ENCODE assay signal across 8 mouse cellular contexts in genomic region chr8:70821399-70821962, GRCm38 (mm10). TPM values are rescaled to one million over a fixed set of nuclear protein-coding genes. Genes with fewer than 3 reads are reported as not detected.
DNase-seq lines count a peak whose midpoint lies in the region; ATAC-seq lines count a peak whose summit lies in the region.

No protein-coding gene starts in this region.

- H3K36me3 ChIP-seq in forebrain, embryonic 15.5 days = no peaks in the 10 kb centered on the region
- no peaks in the 10 kb centered on the region for H3K36me3 ChIP-seq in intestine, embryonic 14.5 days (ENCODE audit: control insufficient read depth, insufficient read depth, low read length)
- H3K36me3 ChIP-seq in liver, embryonic 16.5 days (ENCODE audit: control insufficient read depth, insufficient read depth) = no peaks in the 10 kb centered on the region
- no peaks in the 10 kb centered on the region for H3K36me3 ChIP-seq in neural tube, embryonic 15.5 days

- H3K4me2 ChIP-seq in forebrain, embryonic 15.5 days (replicated peaks) = no peak overlapping the region
- H3K4me2 ChIP-seq in intestine, embryonic 14.5 days (ENCODE audit: low read length) = no peak overlapping the region
- H3K4me2 ChIP-seq in liver, embryonic 16.5 days (ENCODE audit: low read depth, low read length) = no peak overlapping the region
- no peak overlapping the region for H3K4me2 ChIP-seq in neural tube, embryonic 15.5 days

- no peak overlapping the region for H3K9ac ChIP-seq in forebrain, embryonic 15.5 days (replicated peaks)
- no peak overlapping the region for H3K9ac ChIP-seq in intestine, embryonic 14.5 days (ENCODE audit: low read length)
- 0 out of 2 replicates have a peak overlapping the region, but pooled peaks have one; percentile 3 for H3K9ac ChIP-seq in liver, embryonic 16.5 days (ENCODE audit: low read depth, low read length)
- H3K9ac ChIP-seq in neural tube, embryonic 15.5 days (replicated peaks) = no peak overlapping the region

- H3K27me3 ChIP-seq in forebrain, embryonic 15.5 days = 0 out of 2 replicates have a peak, but pooled peaks cover 2% of the 10 kb centered on the region
- H3K27me3 ChIP-seq in intestine, embryonic 14.5 days (replicated peaks; ENCODE audit: control insufficient read depth, insufficient read depth, low read length) = peaks cover 18% of the 10 kb centered on the region; the same call in 1 of the 2 replicates
- peaks cover 8% of the 10 kb centered on the region for H3K27me3 ChIP-seq in liver, embryonic 16.5 days (ENCODE audit: control insufficient read depth, insufficient read depth, low read depth, low read length)
- H3K27me3 ChIP-seq in neural tube, embryonic 15.5 days (replicated peaks) = peaks cover 35% of the 10 kb centered on the region

- H3K4me3 ChIP-seq in forebrain, embryonic 15.5 days = no peak overlapping the region
- H3K4me3 ChIP-seq in intestine, embryonic 14.5 days (ENCODE audit: low read depth, low read length) = no peak overlapping the region
- no peak overlapping the region for H3K4me3 ChIP-seq in liver, embryonic 16.5 days (ENCODE audit: low read depth, low read length)
- H3K4me3 ChIP-seq in neural tube, embryonic 15.5 days (replicated peaks) = no peak overlapping the region

- peak; percentile 60 to 67 for DNase-seq in right cerebral cortex, adult 2 months (ENCODE audit: low spot score in 2 of 2)
- DNase-seq in right cerebral cortex, postnatal 36 days (ENCODE audit: low spot score in 2 of 2) = no peak
- peak; percentile 65 for DNase-seq in brain, adult 2 months (ENCODE audit: low read depth, low spot score)
- DNase-seq in intestine, embryonic 14.5 days (ENCODE audit: low spot score) = peak; percentile 85
- DNase-seq in urinary bladder, postnatal 25 days (ENCODE audit: low spot score) = peak; percentile 70

- 17% methylated on average over 30 of the region's 30 CpGs for WGBS in forebrain, embryonic 15.5 days
- 17% methylated on average over 30 of the region's 30 CpGs for WGBS in intestine, embryonic 14.5 days
- WGBS in liver, embryonic 16.5 days (ENCODE audit: insufficient replicate concordance) = 13% methylated on average over 30 of the region's 30 CpGs
- 16% methylated on average over 30 of the region's 30 CpGs for WGBS in neural tube, embryonic 15.5 days

- H3K9me3 ChIP-seq in forebrain, embryonic 15.5 days = no peaks in the 10 kb centered on the region
- H3K9me3 ChIP-seq in intestine, embryonic 14.5 days (ENCODE audit: control insufficient read depth, low read length) = no peaks in the 10 kb centered on the region
- no peaks in the 10 kb centered on the region for H3K9me3 ChIP-seq in liver, embryonic 16.5 days (replicated peaks; ENCODE audit: control insufficient read depth, low read length)
- H3K9me3 ChIP-seq in neural tube, embryonic 15.5 days (replicated peaks) = no peaks in the 10 kb centered on the region

- H3K4me1 ChIP-seq in forebrain, embryonic 15.5 days = peaks cover 4% of the 10 kb centered on the region; the same call in 1 of the 2 replicates
- H3K4me1 ChIP-seq in intestine, embryonic 14.5 days (replicated peaks; ENCODE audit: control insufficient read depth, insufficient read depth, low read length) = 0 out of 2 replicates have a peak, but pooled peaks cover 4% of the 10 kb centered on the region
- peaks cover 24% of the 10 kb centered on the region for H3K4me1 ChIP-seq in liver, embryonic 16.5 days (ENCODE audit: control insufficient read depth, low read depth, low read length)
- H3K4me1 ChIP-seq in neural tube, embryonic 15.5 days = peaks cover 7% of the 10 kb centered on the region

- no peak overlapping the region for H3K27ac ChIP-seq in forebrain, embryonic 15.5 days (replicated peaks)
- H3K27ac ChIP-seq in intestine, embryonic 14.5 days (ENCODE audit: low read depth) = no peak overlapping the region
- no peak overlapping the region for H3K27ac ChIP-seq in liver, embryonic 16.5 days (ENCODE audit: low read length)
- H3K27ac ChIP-seq in neural tube, embryonic 15.5 days (replicated peaks) = no peak overlapping the region

- peak; percentile 32; the same call in 1 of the 2 replicates for ATAC-seq in forebrain, embryonic 15.5 days (replicated peaks)
- peak; percentile 10; the same call in 1 of the 2 replicates for ATAC-seq in intestine, embryonic 14.5 days (replicated peaks; ENCODE audit: low FRiP score, low TSS enrichment, low read depth)
- ATAC-seq in liver, embryonic 16.5 days (ENCODE audit: low read depth) = peak; percentile 40
- 0 out of 2 replicates have a peak, but pooled peaks have one; percentile 28 for ATAC-seq in neural tube, embryonic 15.5 days (ENCODE audit: low FRiP score)

RNA-seq across cellular contexts. Expression of gene Il12rb1, which starts 13.2 kb away (rescaled TPM):
- 0.08 and 0.18 TPM in 2 replicates for polyA plus RNA-seq in forebrain, embryonic 15.5 days (2015; fragmentation: Nextera tagmentation; extraction: Ambion mirVana)
- 0.24 and 0.35 TPM in 2 replicates for polyA plus RNA-seq in intestine, embryonic 14.5 days (2014; fragmentation: Nextera tagmentation; extraction: Ambion mirVana)
- polyA plus RNA-seq in liver, embryonic 16.5 days (2015; fragmentation: Nextera tagmentation; extraction: Ambion mirVana) = 0.06 and 0.35 TPM in 2 replicates
- polyA plus RNA-seq in neural tube, embryonic 15.5 days (2015; fragmentation: Nextera tagmentation; extraction: Ambion mirVana) = 0.14 and 1.4 TPM in 2 replicates

RNA-seq across cellular contexts. Expression of gene Mast3, which starts 16.6 kb away (rescaled TPM):
- polyA plus RNA-seq in forebrain, embryonic 15.5 days (2015; fragmentation: Nextera tagmentation; extraction: Ambion mirVana) = 24.6 and 25.0 TPM in 2 replicates
- polyA plus RNA-seq in intestine, embryonic 14.5 days (2014; fragmentation: Nextera tagmentation; extraction: Ambion mirVana) = 13.1 and 16.7 TPM in 2 replicates
- 7.5 and 9.0 TPM in 2 replicates for polyA plus RNA-seq in liver, embryonic 16.5 days (2015; fragmentation: Nextera tagmentation; extraction: Ambion mirVana)
- 18.9 and 21.0 TPM in 2 replicates for polyA plus RNA-seq in neural tube, embryonic 15.5 days (2015; fragmentation: Nextera tagmentation; extraction: Ambion mirVana)

RNA-seq across cellular contexts. Expression of gene Arrdc2, which starts 18.0 kb away (rescaled TPM):
- 9.0 and 9.6 TPM in 2 replicates for polyA plus RNA-seq in forebrain, embryonic 15.5 days (2015; fragmentation: Nextera tagmentation; extraction: Ambion mirVana)
- 7.3 and 7.9 TPM in 2 replicates for polyA plus RNA-seq in intestine, embryonic 14.5 days (2014; fragmentation: Nextera tagmentation; extraction: Ambion mirVana)
- 11.6 and 13.5 TPM in 2 replicates for polyA plus RNA-seq in liver, embryonic 16.5 days (2015; fragmentation: Nextera tagmentation; extraction: Ambion mirVana)
- polyA plus RNA-seq in neural tube, embryonic 15.5 days (2015; fragmentation: Nextera tagmentation; extraction: Ambion mirVana) = 7.8 and 8.5 TPM in 2 replicates

RNA-seq across cellular contexts. Expression of gene Kcnn1, which starts 41.6 kb away (rescaled TPM):
- polyA plus RNA-seq in forebrain, embryonic 15.5 days (2015; fragmentation: Nextera tagmentation; extraction: Ambion mirVana) = 12.4 and 14.3 TPM in 2 replicates
- 1.6 and 2.1 TPM in 2 replicates for polyA plus RNA-seq in intestine, embryonic 14.5 days (2014; fragmentation: Nextera tagmentation; extraction: Ambion mirVana)
- 0.20 and 0.46 TPM in 2 replicates for polyA plus RNA-seq in liver, embryonic 16.5 days (2015; fragmentation: Nextera tagmentation; extraction: Ambion mirVana)
- 17.6 and 18.6 TPM in 2 replicates for polyA plus RNA-seq in neural tube, embryonic 15.5 days (2015; fragmentation: Nextera tagmentation; extraction: Ambion mirVana)

RNA-seq across cellular contexts. Expression of gene Pik3r2, which starts 45.0 kb away (rescaled TPM):
- 126 and 127 TPM in 2 replicates for polyA plus RNA-seq in forebrain, embryonic 15.5 days (2015; fragmentation: Nextera tagmentation; extraction: Ambion mirVana)
- 40.7 and 47.3 TPM in 2 replicates for polyA plus RNA-seq in intestine, embryonic 14.5 days (2014; fragmentation: Nextera tagmentation; extraction: Ambion mirVana)
- polyA plus RNA-seq in liver, embryonic 16.5 days (2015; fragmentation: Nextera tagmentation; extraction: Ambion mirVana) = 12.2 and 13.9 TPM in 2 replicates
- 97.5 and 102 TPM in 2 replicates for polyA plus RNA-seq in neural tube, embryonic 15.5 days (2015; fragmentation: Nextera tagmentation; extraction: Ambion mirVana)

Comparison
In these comparisons a context has a peak if more than half of its experiments do, and no peak if none do; other contexts are left out.
1. DNase-seq: peak in right cerebral cortex, adult 2 months (2 of 2), brain, adult 2 months (single experiment), intestine, embryonic 14.5 days (single experiment) and urinary bladder, postnatal 25 days (single experiment); none in right cerebral cortex, postnatal 36 days (0 of 2).
2. Peak in every context shown above with its lines, with median percentiles within 50 percentile points of each other: ATAC-seq.